Mouse (Mus musculus) T-helper 17 cell (primary cell): ENCODE measurements at regions not wholly inside any gene's neighbourhood (a gene's known extent, or its start where the extent isn't known, plus 50 kb on each side); places are given as distances from the start of the nearest gene placed in this dataset.

Experiments used
- in situ Hi-C, 2 experiments: fragments of 300-600 bp; cut with MboI, MseI; formaldehyde crosslinking; loops; 1 replicate in 1 of 2; 2 replicates in 1 of 2; pipeline ENCODE4 v1.15.1; 2025; ENCODE audit warnings: high pct_unique_total_duplicates in 2 of 2

DNA sequence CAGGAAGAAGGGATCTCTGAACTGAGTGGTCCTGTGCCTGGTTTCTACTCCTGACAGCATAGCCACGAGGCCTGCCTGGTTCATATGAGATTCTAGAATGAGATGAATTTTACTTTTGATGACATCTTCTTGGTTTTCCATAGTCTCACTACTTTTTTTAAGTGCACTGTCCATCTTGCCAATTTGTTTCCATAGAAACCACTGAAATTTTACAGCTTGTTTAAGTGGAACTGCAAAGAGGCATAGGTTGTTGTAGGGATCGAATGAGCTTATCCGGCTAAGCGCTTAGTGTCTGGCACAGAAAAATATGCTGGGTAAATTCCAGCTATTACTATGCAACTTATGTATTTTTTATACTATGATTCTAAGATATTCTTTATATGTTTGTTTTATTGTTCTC is 100.8 kb upstream of the Fshr start:
- in situ Hi-C loops, result no loop called here

DNA sequence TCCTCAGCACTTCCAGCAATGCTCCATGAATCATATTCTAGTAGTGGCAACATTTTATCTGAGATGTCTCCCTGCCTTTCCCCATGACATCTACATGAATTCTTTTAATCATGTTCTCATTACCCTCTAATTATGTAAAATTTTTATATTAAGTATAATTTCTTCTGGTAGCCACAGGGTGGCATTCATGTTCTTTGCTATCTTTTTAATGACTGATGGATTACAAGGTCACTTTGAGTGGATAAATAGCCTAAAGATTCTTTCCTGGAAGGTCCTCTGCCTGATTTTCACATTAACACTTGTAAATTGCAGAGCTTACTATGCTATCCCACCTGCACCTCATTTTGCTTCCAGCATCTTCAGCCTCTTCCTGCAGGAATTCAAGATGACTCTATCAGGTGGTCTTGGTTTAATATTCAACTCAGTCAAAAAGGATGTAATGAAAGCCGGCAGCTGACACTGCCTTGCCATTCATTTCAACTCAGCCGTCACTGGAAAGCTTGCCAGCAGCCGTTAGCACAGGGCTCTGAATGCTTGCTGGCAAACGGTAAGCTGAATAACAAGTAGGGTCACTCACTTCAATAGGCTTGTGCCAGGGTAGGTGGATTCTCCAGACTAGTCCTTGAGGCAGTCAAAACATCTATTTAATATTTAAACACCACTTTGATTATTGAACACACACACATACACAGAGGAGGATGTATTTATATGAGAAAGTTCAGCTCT is 97.0 kb upstream of the Fshr start:
- in situ Hi-C loops, result no loop called here

DNA sequence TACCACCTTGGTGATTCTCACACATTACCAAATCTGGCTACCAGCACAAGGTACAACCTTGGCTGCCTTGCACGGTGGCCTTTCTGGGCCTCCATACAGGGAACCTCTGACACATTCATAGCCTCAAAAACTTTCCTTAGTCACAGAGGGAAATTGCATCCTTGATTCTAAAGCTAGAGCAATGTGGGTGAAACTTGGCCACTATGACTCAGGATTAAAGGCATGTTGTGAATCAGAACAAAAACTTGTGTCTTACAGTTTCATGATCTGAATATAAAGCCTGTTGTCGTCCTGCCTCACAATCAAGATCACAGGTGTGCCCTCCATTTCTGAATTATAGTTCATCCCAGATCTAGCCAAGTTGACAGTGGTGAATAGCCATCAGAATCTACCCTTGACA is 80.8 kb upstream of the Fshr start:
- in situ Hi-C loops, result no loop called here

DNA sequence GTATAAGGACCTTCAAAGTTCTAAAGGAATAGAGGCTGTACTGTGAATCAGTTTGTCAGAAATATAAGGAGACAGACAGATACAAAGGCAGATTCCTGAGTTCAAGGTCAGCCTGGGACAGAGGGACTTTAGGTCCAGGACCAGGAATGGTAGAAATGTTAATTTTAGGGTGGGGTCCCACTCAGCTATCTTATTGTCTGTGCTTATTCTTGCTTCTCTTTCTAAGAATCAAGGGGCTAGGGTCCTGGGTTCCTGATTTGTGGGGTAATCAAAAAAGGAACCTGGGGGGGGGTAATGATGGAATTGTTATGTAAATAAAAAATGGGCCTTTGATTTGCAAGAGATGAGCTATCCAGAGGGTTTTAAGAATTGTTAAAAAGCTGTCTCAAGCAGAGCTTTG is 71.7 kb upstream of the Fshr start:
- in situ Hi-C loops, result no loop called here

DNA sequence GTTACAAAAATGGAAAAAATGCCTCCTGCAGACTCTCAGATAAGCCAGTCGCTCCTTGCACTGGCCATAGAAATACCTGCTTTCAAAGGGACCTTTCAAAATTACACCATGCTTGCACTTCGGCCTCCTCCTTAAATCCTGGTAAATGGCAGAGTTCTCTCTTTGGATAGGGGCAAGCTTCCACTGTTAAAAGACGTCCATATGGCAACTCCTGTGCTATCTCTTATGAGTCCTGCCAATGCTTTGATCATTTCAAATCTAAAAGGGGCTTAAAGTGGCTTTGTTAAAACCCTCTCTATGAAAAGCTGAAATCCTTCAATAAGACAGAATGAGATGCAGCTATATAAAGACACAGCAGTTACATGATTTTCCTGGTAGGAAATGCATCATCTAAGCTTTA is 55.2 kb upstream of the Fshr start:
- in situ Hi-C loops, result no loop called here

DNA sequence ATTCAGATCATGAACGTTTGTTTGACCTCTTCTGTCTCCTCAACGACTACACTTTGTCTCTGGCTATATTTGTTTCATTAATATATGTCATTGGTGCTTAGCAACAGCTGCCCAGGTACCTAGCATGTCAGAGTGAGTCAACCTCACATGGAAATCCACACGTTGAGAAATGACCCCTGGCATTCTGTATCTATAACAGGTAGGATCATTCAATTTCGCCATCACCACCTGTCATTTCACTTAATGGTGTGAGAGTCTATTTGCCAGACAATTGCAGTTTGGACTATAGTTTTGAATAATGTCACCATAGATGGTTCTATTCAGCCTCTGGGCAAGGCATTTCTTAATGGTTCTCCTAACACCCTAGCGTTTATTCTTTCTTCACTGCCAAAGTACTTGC is 50.3 kb upstream of the Fshr start:
- in situ Hi-C loops, result no loop called here
